Mouse (Mus musculus) kidney, adult 18-20 months (tissue): ENCODE data around the gene Bmpr2.
A peak's percentile ranks its signal among the peaks of the same experiment; 100 is the strongest.
"Not testable (repeated sequence)": the region's sequence is repeated elsewhere in the genome, so short reads cannot be mapped to it uniquely, and the experiment has no call there.

ENCODE experiments used
- DNase-seq: peaks from one replicate; pipeline ENCODE4 v3.0.0; 2021

The Bmpr2 gene

GRCm38 (mm10) chr1:59763164-59763768, at the start of gene Bmpr2:
Gene Bmpr2, plus strand, starts transcription at chr1:59763400.
- peak; percentile 87 for DNase-seq

DNA sequence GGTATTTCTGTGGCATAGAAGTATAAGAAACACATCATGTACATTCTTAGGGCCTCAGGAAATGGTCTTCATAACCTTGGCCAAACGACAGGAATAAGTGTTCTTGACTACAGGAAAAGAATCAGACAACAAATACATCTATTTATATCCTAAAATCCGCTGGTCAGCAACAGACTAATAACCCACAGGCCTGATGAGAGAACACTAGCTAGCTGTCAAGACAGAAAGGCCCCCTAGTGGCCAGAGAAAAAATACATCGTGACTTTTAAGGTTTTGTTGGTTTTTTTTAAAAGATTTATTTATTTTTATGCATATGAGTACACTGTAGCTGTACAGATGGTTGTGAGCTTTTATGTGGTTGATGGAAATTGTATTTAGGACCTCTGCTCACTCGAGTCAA, 43.3 kb upstream of the Bmpr2 start:
- DNase-seq: no peak

DNA sequence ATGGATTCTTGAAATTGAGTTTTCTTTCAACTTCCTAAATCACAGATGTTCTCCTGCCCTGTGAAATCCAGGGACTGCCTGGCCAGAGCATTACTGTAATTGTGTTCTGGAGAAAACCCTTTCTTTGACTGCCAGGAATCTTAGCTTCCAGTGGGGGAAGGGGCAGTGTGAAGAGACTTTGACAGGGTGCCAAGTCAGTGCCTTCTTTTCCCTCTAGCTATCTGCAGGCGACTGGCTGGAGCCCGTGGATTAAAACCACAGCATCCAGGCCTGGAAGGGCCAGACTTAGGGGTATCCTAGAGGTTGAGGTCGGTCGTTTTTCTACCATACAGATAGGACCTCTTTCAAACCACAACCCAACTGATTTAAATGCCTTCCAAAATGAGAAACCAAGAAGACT, 37.5 kb upstream of the Bmpr2 start:
- no peak for DNase-seq

DNA sequence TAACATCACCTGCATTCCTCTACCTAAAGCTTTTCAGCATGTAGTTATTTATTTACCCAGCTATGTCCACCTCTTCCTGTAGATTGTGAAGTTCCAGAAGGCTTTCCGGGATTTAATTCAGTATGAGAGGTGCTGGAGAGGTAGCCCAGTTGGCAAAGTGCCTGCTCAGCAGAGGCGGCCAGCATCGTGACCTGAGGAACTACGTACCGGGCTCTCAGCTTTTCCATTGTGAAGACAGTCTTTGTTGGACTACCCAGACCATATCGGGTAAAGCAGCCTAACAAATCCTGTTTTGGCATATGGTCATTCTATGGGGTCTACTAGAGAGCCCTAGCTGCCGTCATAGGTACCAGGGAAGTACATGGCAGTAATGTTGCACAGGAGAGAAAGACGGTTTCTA, 33.1 kb upstream of the Bmpr2 start:
- DNase-seq: peak; percentile 19

DNA sequence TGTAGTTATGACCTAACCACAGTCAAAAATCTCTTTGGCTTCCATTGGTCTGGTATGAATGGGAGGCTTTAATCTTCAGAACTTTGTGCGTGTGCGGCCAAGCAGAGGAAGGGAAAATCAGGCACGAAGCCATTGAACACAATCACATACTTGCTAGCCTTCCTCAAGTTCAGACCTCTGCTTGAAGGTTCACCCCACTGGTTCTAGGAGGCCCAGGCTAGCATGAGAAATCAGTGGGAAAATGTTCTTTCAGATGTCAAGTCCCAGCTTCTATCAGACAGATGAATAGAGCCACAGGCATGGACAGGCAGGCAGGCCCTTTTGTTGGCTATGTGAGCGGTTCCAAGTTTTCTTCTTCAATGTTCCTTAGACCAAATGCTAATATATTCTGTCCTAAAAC, 32.5 kb upstream of the Bmpr2 start:
- DNase-seq: no peak

GRCm38 (mm10) chr1:59734076-59734475, 29.1 kb upstream of the Bmpr2 start:
- no peak for DNase-seq

DNA sequence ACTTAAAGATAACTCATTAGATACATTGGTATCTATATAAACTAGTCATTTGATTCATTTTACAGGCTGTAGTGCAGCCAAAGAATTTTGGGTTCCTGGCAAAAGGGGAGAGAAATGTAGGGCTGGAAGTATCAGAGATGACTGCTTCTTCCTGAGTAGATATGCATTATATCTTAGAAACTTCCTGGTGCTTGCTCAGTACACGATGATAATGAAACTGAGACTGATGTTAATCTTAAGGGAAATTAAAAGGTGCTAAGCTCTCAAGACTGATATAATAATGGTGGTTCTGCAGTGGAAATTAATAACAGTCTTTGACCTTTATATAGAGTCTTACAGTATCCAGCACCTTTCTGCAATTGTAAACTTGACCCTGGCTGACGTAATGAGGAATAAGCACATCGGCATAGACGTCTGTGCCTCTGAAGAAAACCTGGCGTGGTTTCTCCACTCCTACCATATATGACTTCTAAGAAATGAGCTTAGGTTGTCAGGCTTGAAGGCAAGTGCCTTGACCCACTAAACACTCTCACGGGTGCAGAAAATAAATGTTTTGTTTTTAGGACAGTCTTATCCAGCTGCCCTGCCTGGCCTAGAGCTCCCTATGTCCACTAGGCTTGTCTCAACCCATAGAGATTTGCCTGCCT, 24.3 kb upstream of the Bmpr2 start:
- no peak for DNase-seq

- DNase-seq: no peak
Measured at GRCm38 (mm10) chr1:59739577-59740354, 23.4 kb upstream of the Bmpr2 start.

- DNase-seq: no peak
Measured at GRCm38 (mm10) chr1:59749047-59749446, 14.2 kb upstream of the Bmpr2 start.

GRCm38 (mm10) chr1:59749724-59750123, 13.5 kb upstream of the Bmpr2 start:
- DNase-seq: not testable (repeated sequence)

DNA sequence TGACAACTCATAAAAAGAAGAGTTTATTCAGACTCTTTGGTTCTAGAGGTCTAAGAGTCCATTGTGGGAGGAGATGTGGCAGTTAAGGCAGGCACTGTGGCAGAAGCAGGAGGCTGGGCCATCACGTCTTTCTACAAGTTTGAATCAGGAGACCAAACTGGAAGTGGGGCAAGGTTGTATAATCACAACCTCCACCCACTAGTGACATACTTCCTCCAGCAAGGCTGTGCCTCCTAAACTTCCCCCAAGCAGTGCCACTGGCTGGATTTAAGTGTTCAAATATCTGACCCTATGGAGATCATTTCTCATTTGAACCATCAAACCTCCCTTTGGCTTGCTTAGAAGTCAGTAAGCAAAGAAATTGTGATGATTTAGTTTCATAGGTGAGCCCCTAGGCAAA, 7.9 kb upstream of the Bmpr2 start:
- DNase-seq: no peak

- DNase-seq: no peak
Measured at GRCm38 (mm10) chr1:59758325-59758724, 4.9 kb upstream of the Bmpr2 start.

GRCm38 (mm10) chr1:59762208-59762607, 992 bp upstream of the Bmpr2 start:
- no peak for DNase-seq

- no peak for DNase-seq
Measured at GRCm38 (mm10) chr1:59762651-59763163, 493 bp upstream of the Bmpr2 start.

GRCm38 (mm10) chr1:59763781-59764251, 616 bp downstream of the Bmpr2 start:
- DNase-seq: peak; percentile 71

DNA sequence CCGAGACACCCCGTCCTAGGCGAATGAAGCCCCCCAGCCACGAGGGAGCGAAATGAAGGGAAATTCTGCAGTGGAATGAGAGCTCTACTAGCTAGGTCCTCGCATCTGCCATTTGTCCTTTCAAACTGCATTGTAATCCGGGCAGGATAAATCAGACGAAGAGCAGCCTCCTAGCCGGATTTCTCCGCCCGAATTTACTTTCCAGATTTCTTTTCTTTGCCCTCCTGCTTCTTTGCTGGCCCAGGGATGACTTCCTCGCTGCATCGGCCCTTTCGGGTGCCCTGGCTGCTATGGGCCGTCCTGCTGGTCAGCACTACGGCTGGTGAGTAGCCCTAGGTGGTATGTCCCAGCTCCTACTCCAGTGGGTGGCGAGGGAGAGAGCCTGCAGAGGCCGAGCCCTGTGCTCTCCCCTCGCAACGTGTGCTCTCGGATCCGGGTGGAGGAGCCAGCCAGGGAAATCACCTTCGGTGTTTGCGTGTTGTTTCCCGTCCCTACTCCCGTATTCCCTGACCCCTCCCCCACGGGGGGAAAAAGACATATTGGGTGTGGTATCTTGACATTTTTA, 1.3 kb downstream of the Bmpr2 start:
- DNase-seq: peak; percentile 68

- no peak for DNase-seq
Measured at GRCm38 (mm10) chr1:59765279-59765678, 2.1 kb downstream of the Bmpr2 start.

GRCm38 (mm10) chr1:59766626-59767025, 3.4 kb downstream of the Bmpr2 start:
- DNase-seq: no peak

- no peak for DNase-seq
Measured at GRCm38 (mm10) chr1:59771871-59772270, 8.7 kb downstream of the Bmpr2 start.

DNA sequence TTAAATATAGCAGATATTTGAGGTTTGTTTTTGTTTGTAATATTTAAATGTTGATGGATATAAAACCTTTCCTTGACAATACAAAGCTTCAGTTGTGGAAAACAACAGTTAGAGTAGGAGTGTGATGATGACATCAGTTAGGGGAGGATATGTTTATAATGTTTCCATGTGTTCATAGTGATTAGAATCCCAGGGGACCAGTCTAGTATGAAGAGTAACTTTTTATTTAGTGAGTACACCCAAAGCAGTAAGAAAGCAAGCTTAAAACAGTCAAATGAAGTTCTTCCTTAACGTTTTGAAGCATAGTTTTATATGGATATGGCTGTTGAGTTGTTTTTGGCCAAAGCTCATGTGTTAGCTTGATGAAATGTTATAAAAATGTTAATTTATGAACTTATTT, 17.9 kb downstream of the Bmpr2 start:
- DNase-seq: no peak

- no peak for DNase-seq
Measured at GRCm38 (mm10) chr1:59788975-59789374, 25.8 kb downstream of the Bmpr2 start.

GRCm38 (mm10) chr1:59789741-59790140, 26.5 kb downstream of the Bmpr2 start:
- no peak for DNase-seq

- DNase-seq: peak; percentile 57
Measured at GRCm38 (mm10) chr1:59795336-59795735, 32.1 kb downstream of the Bmpr2 start.
